Mouse (Mus musculus) C2C12 (cell line): ENCODE data around the gene Abr.

Experiments
- CEBPB ChIP-seq: IDR thresholded peaks from one replicate; pipeline ENCODE4 v1.6.1; 2011; ENCODE audit warnings: low read depth, mild to moderate bottlenecking, control low read depth, moderate library complexity
- CTCF ChIP-seq: IDR thresholded peaks from one replicate; pipeline ENCODE4 v1.5.1; 2011; ENCODE audit not compliant: control insufficient read depth, insufficient read depth, insufficient read length
- FOSL1 ChIP-seq: IDR thresholded peaks from one replicate; pipeline ENCODE4 v1.8.0; 2011; ENCODE audit warnings: mild to moderate bottlenecking, low read length; ENCODE audit not compliant: poor library complexity, insufficient read depth, severe bottlenecking
- MYOG ChIP-seq: IDR thresholded peaks from one replicate; pipeline ENCODE4 v1.6.1; 2011; ENCODE audit not compliant: control insufficient read depth, insufficient read length; ENCODE audit errors: extremely low read depth

DNA sequence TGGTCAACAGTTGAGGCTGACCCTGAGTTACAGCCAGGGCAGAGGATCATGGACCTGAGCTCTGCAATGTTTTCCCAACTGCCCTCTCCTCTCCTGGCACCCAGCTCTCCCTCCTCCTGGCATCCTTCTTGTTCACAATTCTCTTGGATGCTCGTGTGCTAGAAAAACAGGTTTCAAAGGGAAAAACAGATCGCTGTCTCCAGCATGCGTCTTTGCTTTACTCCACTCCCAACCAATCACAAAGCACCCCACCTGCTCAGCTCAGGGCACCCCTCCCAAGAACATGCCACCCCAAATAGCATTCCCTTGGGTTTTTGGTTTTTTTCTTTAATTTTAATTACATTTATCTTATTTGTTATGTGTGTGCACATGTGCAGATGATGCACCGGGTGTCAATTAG is 75.7 kb downstream of the Abr start:
- TF ChIP-seq CTCF (no peak), FOSL1 (no peak), MYOG (no peak), CEBPB (no peak)
